Mouse (Mus musculus): ENCODE data around the gene Gm42674. TPM values are rescaled to one million over a fixed set of nuclear protein-coding genes. Genes with fewer than 3 reads are reported as not detected.

Gene Gm42674
- polyA plus RNA-seq, 1 experiment from 2014 or later: not detected

GRCm38 (mm10) chr3:90647291-90647690 lies 45.6 kb downstream of the Gm42674 start:
- 63% methylated on average over 1 of the region's 1 CpGs for WGBS
- H3K4me3 ChIP-seq: no peak overlapping the region
- H3K36me3 ChIP-seq: no peaks in the 10 kb centered on the region
- no peak overlapping the region for H3K27ac ChIP-seq (replicated peaks)
- no peaks in the 10 kb centered on the region; the same call in 1 of the 2 replicates for H3K27me3 ChIP-seq (replicated peaks)
- no peaks in the 10 kb centered on the region for H3K9me3 ChIP-seq
- H3K9ac ChIP-seq: no peak overlapping the region
- no peak for ATAC-seq (ENCODE audit: extremely low read depth, insufficient number of reproducible peaks, low FRiP score, low TSS enrichment)
- no peak overlapping the region for H3K4me2 ChIP-seq
- no peaks in the 10 kb centered on the region for H3K4me1 ChIP-seq

GRCm38 (mm10) chr3:90648981-90649380 lies 47.3 kb downstream of the Gm42674 start:
- H3K4me1 ChIP-seq: no peaks in the 10 kb centered on the region
- peaks cover 6% of the 10 kb centered on the region for H3K27me3 ChIP-seq (replicated peaks)
- no peak for ATAC-seq (ENCODE audit: extremely low read depth, insufficient number of reproducible peaks, low FRiP score, low TSS enrichment)
- no peaks in the 10 kb centered on the region for H3K9me3 ChIP-seq
- no peak overlapping the region for H3K9ac ChIP-seq
- no peak overlapping the region for H3K4me3 ChIP-seq
- H3K36me3 ChIP-seq: no peaks in the 10 kb centered on the region
- no peak overlapping the region for H3K27ac ChIP-seq (replicated peaks)
- H3K4me2 ChIP-seq: no peak overlapping the region

GRCm38 (mm10) chr3:90649832-90650231 lies 48.1 kb downstream of the Gm42674 start:
- no peaks in the 10 kb centered on the region for H3K9me3 ChIP-seq
- peaks cover 13% of the 10 kb centered on the region for H3K27me3 ChIP-seq (replicated peaks)
- no peak overlapping the region for H3K4me3 ChIP-seq
- ATAC-seq (ENCODE audit: extremely low read depth, insufficient number of reproducible peaks, low FRiP score, low TSS enrichment): no peak
- no peak overlapping the region for H3K27ac ChIP-seq (replicated peaks)
- H3K9ac ChIP-seq: no peak overlapping the region
- no peaks in the 10 kb centered on the region for H3K36me3 ChIP-seq
- WGBS: 82% methylated on average over 2 of the region's 2 CpGs
- H3K4me2 ChIP-seq: no peak overlapping the region
- H3K4me1 ChIP-seq: no peaks in the 10 kb centered on the region

- Histone ChIP-seq H3K27me3 (replicated peaks) (peaks cover 16% of the 10 kb centered on the region), H3K27ac (replicated peaks) (no peak overlapping the region), H3K9me3 (no peaks in the 10 kb centered on the region), H3K4me1 (no peaks in the 10 kb centered on the region), H3K36me3 (no peaks in the 10 kb centered on the region), H3K4me3 (no peak overlapping the region), H3K4me2 (no peak overlapping the region), H3K9ac (no peak overlapping the region)
- no peak for ATAC-seq (ENCODE audit: extremely low read depth, insufficient number of reproducible peaks, low FRiP score, low TSS enrichment)
- WGBS: 33% methylated on average over 5 of the region's 5 CpGs
Measured at GRCm38 (mm10) chr3:90652878-90653508, 51.3 kb downstream of the Gm42674 start.

- ATAC-seq (ENCODE audit: extremely low read depth, insufficient number of reproducible peaks, low FRiP score, low TSS enrichment): no peak
- no peaks in the 10 kb centered on the region for H3K9me3 ChIP-seq
- no peak within 1 kb of the TSS for H3K9ac ChIP-seq
- H3K27ac ChIP-seq (replicated peaks): no peak within 1 kb of the TSS
- no peaks in the 10 kb centered on the region for H3K36me3 ChIP-seq
- no peaks in the 10 kb centered on the region for H3K4me1 ChIP-seq
- no peak within 1 kb of the TSS for H3K4me3 ChIP-seq
- peaks cover 16% of the 10 kb centered on the region for H3K27me3 ChIP-seq (replicated peaks)
- no peak within 1 kb of the TSS for H3K4me2 ChIP-seq
Measured at GRCm38 (mm10) chr3:90653717-90654116, 52.0 kb downstream of the Gm42674 start, which contains the start of gene S100a7a. Gene S100a7a, plus strand, starts transcription at chr3:90654017.

Other genes starting within 250 kb of the Gm42674 start
- gene Slc27a3, start 212.0 kb upstream of the Gm42674 start, polyA plus RNA-seq (2015; fragmentation: Nextera tagmentation; extraction: Ambion mirVana): 5.5 and 7.2 TPM in 2 replicates
- 17.5 and 19.8 TPM in 2 replicates for gene Ints3, start 168.3 kb upstream of the Gm42674 start, polyA plus RNA-seq (2015; fragmentation: Nextera tagmentation; extraction: Ambion mirVana)
- 9.7 and 11.4 TPM in 2 replicates for gene Npr1, start 136.0 kb upstream of the Gm42674 start, polyA plus RNA-seq (2015; fragmentation: Nextera tagmentation; extraction: Ambion mirVana)
- gene Ilf2, start 125.8 kb upstream of the Gm42674 start, polyA plus RNA-seq (2015; fragmentation: Nextera tagmentation; extraction: Ambion mirVana): 116 and 125 TPM in 2 replicates
- gene Snapin, start 110.9 kb upstream of the Gm42674 start, polyA plus RNA-seq (2015; fragmentation: Nextera tagmentation; extraction: Ambion mirVana): 72.8 and 74.7 TPM in 2 replicates
- 92.0 and 98.5 TPM in 2 replicates for gene Chtop, start 92.4 kb upstream of the Gm42674 start, polyA plus RNA-seq (2015; fragmentation: Nextera tagmentation; extraction: Ambion mirVana)
- 203 and 220 TPM in 2 replicates for gene S100a1, start 87.5 kb upstream of the Gm42674 start, polyA plus RNA-seq (2015; fragmentation: Nextera tagmentation; extraction: Ambion mirVana)
- gene S100a13, start 87.5 kb upstream of the Gm42674 start, polyA plus RNA-seq (2015; fragmentation: Nextera tagmentation; extraction: Ambion mirVana): 70.4 and 73.4 TPM in 2 replicates
- 0.17 and 0.28 TPM in 2 replicates for gene S100a14, start 75.0 kb upstream of the Gm42674 start, polyA plus RNA-seq (2015; fragmentation: Nextera tagmentation; extraction: Ambion mirVana)
- 62.7 and 65.2 TPM in 2 replicates for gene S100a16, start 64.7 kb upstream of the Gm42674 start, polyA plus RNA-seq (2015; fragmentation: Nextera tagmentation; extraction: Ambion mirVana)
- 0.27 and 0.32 TPM in 2 replicates for gene S100a3, start 41.3 kb upstream of the Gm42674 start, polyA plus RNA-seq (2015; fragmentation: Nextera tagmentation; extraction: Ambion mirVana)
- not detected in 2 replicates for gene S100a2, start 11.7 kb upstream of the Gm42674 start, polyA plus RNA-seq (2015; fragmentation: Nextera tagmentation; extraction: Ambion mirVana)
- 2.4 and 3.1 TPM in 2 replicates for gene S100a4, start 1.9 kb downstream of the Gm42674 start, polyA plus RNA-seq (2015; fragmentation: Nextera tagmentation; extraction: Ambion mirVana)
- gene S100a5, start 6.6 kb downstream of the Gm42674 start, polyA plus RNA-seq (2015; fragmentation: Nextera tagmentation; extraction: Ambion mirVana): not detected in 2 replicates
- 38.1 and 38.2 TPM in 2 replicates for gene S100a6, start 11.0 kb downstream of the Gm42674 start, polyA plus RNA-seq (2015; fragmentation: Nextera tagmentation; extraction: Ambion mirVana)
- not detected in 2 replicates for gene S100a7a, start 52.1 kb downstream of the Gm42674 start, polyA plus RNA-seq (2015; fragmentation: Nextera tagmentation; extraction: Ambion mirVana)
- gene S100a8, start 67.1 kb downstream of the Gm42674 start, polyA plus RNA-seq (2015; fragmentation: Nextera tagmentation; extraction: Ambion mirVana): 10.4 and 15.2 TPM in 2 replicates
- gene S100a9, start 93.8 kb downstream of the Gm42674 start, polyA plus RNA-seq (2015; fragmentation: Nextera tagmentation; extraction: Ambion mirVana): 5.2 and 10.9 TPM in 2 replicates
- not detected in 2 replicates for gene Pglyrp4, start 125.0 kb downstream of the Gm42674 start, polyA plus RNA-seq (2015; fragmentation: Nextera tagmentation; extraction: Ambion mirVana)
- gene Gm5849, start 176.0 kb downstream of the Gm42674 start, polyA plus RNA-seq (2015; fragmentation: Nextera tagmentation; extraction: Ambion mirVana): not detected in 2 replicates